Mouse (Mus musculus) midbrain, embryonic 13.5 days (tissue): ENCODE data around the gene Psmc3. TPM values are rescaled to one million over a fixed set of nuclear protein-coding genes. Genes with fewer than 3 reads are reported as not detected.

Experiments
- ATAC-seq: fragments of 200-750 bp; cut with Nextera tagmentation; 2 replicates; pipeline ENCODE4 v1.8.0; 2017; ENCODE audit warnings: mild to moderate bottlenecking, moderate TSS enrichment, moderate library complexity
- H3K27ac ChIP-seq: fragments of 300-500 bp; sonication (generic); 2 replicates; pipeline ENCODE4 v1.5.1; 2015; ENCODE audit warnings: inconsistent platforms, mild to moderate bottlenecking, moderate library complexity
- H3K27me3 ChIP-seq: fragments of 300-500 bp; sonication (generic); 2 replicates; pipeline ENCODE4 v1.6.1; 2015; ENCODE audit warnings: mild to moderate bottlenecking, inconsistent platforms
- H3K36me3 ChIP-seq: fragments of 300-500 bp; sonication (generic); 2 replicates; pipeline ENCODE4 v1.6.1; 2015; ENCODE audit warnings: mild to moderate bottlenecking, inconsistent platforms
- H3K4me1 ChIP-seq: fragments of 300-500 bp; sonication (generic); replicated peaks from 2 replicates; pipeline ENCODE4 v1.6.1; 2015; ENCODE audit warnings: inconsistent platforms
- H3K4me2 ChIP-seq: fragments of 300-500 bp; sonication (generic); replicated peaks from 2 replicates; pipeline ENCODE4 v1.6.1; 2015; ENCODE audit warnings: moderate library complexity, mild to moderate bottlenecking, inconsistent platforms
- H3K4me3 ChIP-seq: fragments of 300-500 bp; sonication (generic); replicated peaks from 2 replicates; pipeline ENCODE4 v1.5.1; 2015; ENCODE audit warnings: mild to moderate bottlenecking, inconsistent platforms
- H3K9ac ChIP-seq: fragments of 300-500 bp; sonication (generic); replicated peaks from 2 replicates; pipeline ENCODE4 v1.6.1; 2015; ENCODE audit warnings: mild to moderate bottlenecking, inconsistent platforms
- H3K9me3 ChIP-seq: fragments of 300-500 bp; sonication (generic); 2 replicates; pipeline ENCODE4 v1.6.1; 2016; ENCODE audit warnings: mild to moderate bottlenecking, inconsistent platforms
- WGBS: fragments of 180-500 bp; shearing (Covaris S2); methylation state at CpG from one replicate; pipeline ENCODE4 v1.1.7; 2015; 5-methylcytosine and 5-hydroxymethylcytosine counted together
- polyA plus RNA-seq: library from polyadenylated mRNA; unstranded; fragments of >200 nt; fragmentation: Nextera tagmentation; extraction: Ambion mirVana; gene quantifications from 2 replicates; pipeline ENCODE4 v1.2.1, GENCODE M21; 2015

Gene Psmc3
- polyA plus RNA-seq, 1 experiment from 2014 or later: 254 TPM

GRCm38 (mm10) chr2:91059376-91059775, 5.6 kb downstream of the Psmc3 start:
- H3K36me3 ChIP-seq: peaks cover 88% of the 10 kb centered on the region
- no peak overlapping the region for H3K9ac ChIP-seq
- H3K4me3 ChIP-seq: no peak overlapping the region
- no peak for ATAC-seq
- H3K9me3 ChIP-seq: no peaks in the 10 kb centered on the region
- H3K4me1 ChIP-seq: peaks cover 10% of the 10 kb centered on the region
- no peak overlapping the region for H3K4me2 ChIP-seq
- no peak overlapping the region for H3K27ac ChIP-seq
- 94% methylated on average over 2 of the region's 2 CpGs for WGBS
- H3K27me3 ChIP-seq: no peaks in the 10 kb centered on the region

- Histone ChIP-seq H3K4me3 (no peak overlapping the region), H3K36me3 (peaks cover 97% of the 10 kb centered on the region), H3K27ac (0 out of 2 replicates have a peak overlapping the region, but pooled peaks have one; percentile 25), H3K4me1 (no peaks in the 10 kb centered on the region), H3K27me3 (no peaks in the 10 kb centered on the region), H3K9me3 (no peaks in the 10 kb centered on the region), H3K4me2 (no peak overlapping the region), H3K9ac (no peak overlapping the region)
- WGBS: 80% methylated on average over 10 of the region's 10 CpGs
- peak; percentile 38; the same call in 1 of the 2 replicates for ATAC-seq
Observed at GRCm38 (mm10) chr2:91060544-91061355, 6.9 kb downstream of the Psmc3 start.

DNA sequence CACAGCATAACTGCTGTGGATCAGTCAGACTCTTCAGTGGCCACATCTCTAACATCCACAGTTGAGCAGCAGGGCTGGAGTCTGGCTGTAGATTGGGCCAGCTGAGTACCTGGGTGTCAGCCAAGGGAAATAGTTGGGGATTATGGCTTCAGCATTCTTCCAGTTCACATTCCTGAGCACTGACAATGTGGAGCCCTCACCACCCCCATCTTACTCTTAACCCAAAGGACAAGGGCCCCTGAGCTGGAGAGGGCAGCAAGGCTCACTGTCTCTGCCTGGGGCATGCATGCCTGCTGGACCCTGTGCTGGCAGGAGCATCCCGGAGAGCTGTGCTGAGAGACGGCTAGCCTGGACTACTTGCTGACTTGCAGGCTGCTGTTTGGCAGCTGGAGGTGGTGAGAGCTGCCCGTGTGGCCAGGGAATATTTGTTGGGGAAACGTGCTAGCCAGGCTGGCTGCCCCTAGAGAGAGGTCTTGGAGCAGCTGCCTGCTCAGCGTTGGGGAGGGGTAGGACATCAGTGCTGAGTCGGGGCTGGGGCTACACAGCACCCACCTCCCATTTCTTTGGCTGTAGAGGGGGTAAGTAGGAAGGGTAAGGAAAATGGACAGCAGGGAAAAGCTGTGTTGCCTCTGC, 8.2 kb downstream of the Psmc3 start:
- Histone ChIP-seq H3K27ac (no peak overlapping the region), H3K4me1 (no peaks in the 10 kb centered on the region), H3K4me2 (no peak overlapping the region), H3K36me3 (peaks cover 97% of the 10 kb centered on the region), H3K27me3 (no peaks in the 10 kb centered on the region), H3K4me3 (no peak overlapping the region), H3K9ac (no peak overlapping the region), H3K9me3 (no peaks in the 10 kb centered on the region)
- no peak for ATAC-seq
- 83% methylated on average over 6 of the region's 6 CpGs for WGBS

DNA sequence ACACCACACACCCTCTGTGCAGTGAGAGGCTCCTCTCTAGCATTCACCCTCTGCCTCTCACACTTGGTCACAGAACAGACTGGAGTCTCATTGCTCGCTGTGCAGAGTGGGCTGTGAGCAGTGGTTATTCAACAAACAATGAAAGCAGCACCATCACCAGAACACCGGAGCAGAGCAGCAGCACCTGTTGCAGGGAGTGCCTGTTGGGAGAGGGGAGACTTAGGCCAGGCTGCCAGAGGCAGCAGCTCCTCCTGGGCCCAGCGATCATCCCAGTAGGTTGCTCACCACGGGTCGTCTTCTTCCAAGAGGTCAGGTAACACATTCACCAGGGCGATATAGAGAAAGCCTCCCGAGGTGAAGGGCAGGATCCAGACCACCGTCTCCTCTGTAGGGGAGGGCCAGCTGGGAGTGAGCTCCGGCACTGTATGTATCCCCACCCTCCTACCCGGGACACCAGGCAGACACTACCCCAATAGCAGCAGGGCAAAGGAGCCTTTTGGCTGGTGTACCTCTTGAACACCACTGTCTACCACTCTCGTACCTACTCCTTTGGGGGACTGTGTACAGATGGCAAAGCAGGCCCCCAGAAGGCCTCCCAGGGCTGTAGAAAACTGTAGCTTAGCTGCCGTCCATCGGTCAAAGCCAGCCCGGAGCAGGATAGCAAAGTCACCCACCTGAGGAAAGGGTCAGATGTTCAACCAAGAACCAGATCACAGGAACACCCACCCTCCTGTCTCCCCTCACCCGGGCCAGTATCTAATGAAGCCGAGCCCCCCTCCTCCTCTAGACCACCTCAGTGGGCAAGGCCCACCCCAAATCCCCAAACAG, 9.2 kb downstream of the Psmc3 start:
- H3K36me3 ChIP-seq: peaks cover 94% of the 10 kb centered on the region

GRCm38 (mm10) chr2:91064211-91064610, 10.4 kb downstream of the Psmc3 start:
- Histone ChIP-seq H3K4me3 (no peak overlapping the region), H3K9me3 (no peaks in the 10 kb centered on the region), H3K9ac (no peak overlapping the region), H3K27me3 (no peaks in the 10 kb centered on the region), H3K36me3 (peaks cover 84% of the 10 kb centered on the region), H3K27ac (no peak overlapping the region), H3K4me2 (no peak overlapping the region), H3K4me1 (peaks cover 13% of the 10 kb centered on the region)
- WGBS: 84% methylated on average over 6 of the region's 6 CpGs
- no peak for ATAC-seq

More for the DNA sequence above, 9.2 kb downstream of the Psmc3 start:
- no peak overlapping the region for H3K9ac ChIP-seq
- WGBS: 93% methylated on average over 16 of the region's 16 CpGs
- no peak for ATAC-seq
- H3K4me1 ChIP-seq: peaks cover 1% of the 10 kb centered on the region; the same call in 1 of the 2 replicates
- H3K4me2 ChIP-seq: no peak overlapping the region
- H3K9me3 ChIP-seq: no peaks in the 10 kb centered on the region
- no peak overlapping the region for H3K27ac ChIP-seq
- no peak overlapping the region for H3K4me3 ChIP-seq
- H3K27me3 ChIP-seq: no peaks in the 10 kb centered on the region

DNA sequence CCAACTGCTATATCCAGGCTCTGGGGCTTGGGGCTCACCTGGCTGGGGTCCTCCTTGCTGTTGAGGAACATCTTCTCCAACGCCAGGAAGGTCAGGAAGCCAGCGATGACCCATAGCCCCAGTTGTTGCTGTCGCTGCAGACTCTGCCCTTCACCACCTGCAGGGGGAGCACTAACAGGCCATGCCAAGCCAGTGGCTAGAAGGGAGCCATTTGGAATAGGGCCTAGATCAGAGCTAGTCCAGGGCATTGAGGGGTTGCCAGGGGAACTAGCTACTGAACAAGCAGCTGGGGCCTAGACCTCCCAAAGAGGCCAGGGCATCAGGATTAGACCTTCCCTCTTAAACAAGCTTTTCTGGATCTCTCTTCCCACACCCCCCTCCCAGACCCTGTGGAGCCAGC, 11.7 kb downstream of the Psmc3 start:
- no peaks in the 10 kb centered on the region for H3K9me3 ChIP-seq
- 46% methylated on average over 3 of the region's 3 CpGs for WGBS
- H3K4me2 ChIP-seq: no peak overlapping the region
- H3K36me3 ChIP-seq: peaks cover 72% of the 10 kb centered on the region
- no peak overlapping the region for H3K9ac ChIP-seq
- no peak for ATAC-seq
- no peak overlapping the region; the same call in 1 of the 2 replicates for H3K27ac ChIP-seq
- H3K27me3 ChIP-seq: no peaks in the 10 kb centered on the region
- peaks cover 18% of the 10 kb centered on the region for H3K4me1 ChIP-seq
- H3K4me3 ChIP-seq: no peak overlapping the region

DNA sequence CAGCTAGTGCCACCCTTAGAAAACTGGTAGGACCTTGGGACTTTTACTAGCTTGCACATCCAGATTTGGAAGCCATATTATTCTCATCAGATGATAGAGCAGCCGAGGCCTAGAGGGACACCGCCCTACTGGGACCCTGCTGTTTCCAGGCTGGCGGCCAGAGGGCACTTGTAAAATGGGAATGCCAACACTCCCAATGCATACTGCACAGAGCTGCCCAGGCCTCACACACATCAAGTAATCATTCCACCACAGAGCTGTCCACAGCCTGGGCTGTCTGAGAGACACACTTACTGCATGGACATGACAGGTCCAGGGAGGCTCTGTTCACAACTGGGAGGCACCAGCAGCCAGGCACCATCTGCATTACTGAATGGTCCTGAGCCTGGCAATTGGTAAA, 12.6 kb downstream of the Psmc3 start:
- Histone ChIP-seq H3K9me3 (no peaks in the 10 kb centered on the region), H3K36me3 (peaks cover 64% of the 10 kb centered on the region), H3K27ac (no peak overlapping the region), H3K4me1 (peaks cover 27% of the 10 kb centered on the region), H3K4me3 (no peak overlapping the region), H3K4me2 (no peak overlapping the region), H3K27me3 (no peaks in the 10 kb centered on the region), H3K9ac (no peak overlapping the region)
- ATAC-seq: no peak
- 86% methylated on average over 3 of the region's 3 CpGs for WGBS

GRCm38 (mm10) chr2:91068162-91068871, 14.5 kb downstream of the Psmc3 start:
- no peak overlapping the region for H3K27ac ChIP-seq
- H3K9me3 ChIP-seq: no peaks in the 10 kb centered on the region
- H3K27me3 ChIP-seq: no peaks in the 10 kb centered on the region
- ATAC-seq: no peak
- WGBS: 61% methylated on average over 13 of the region's 13 CpGs
- peak overlapping the region; percentile 71 for H3K4me3 ChIP-seq
- peaks cover 28% of the 10 kb centered on the region for H3K4me1 ChIP-seq
- peak overlapping the region; percentile 76 for H3K4me2 ChIP-seq
- H3K9ac ChIP-seq: peak overlapping the region; percentile 84
- peaks cover 45% of the 10 kb centered on the region for H3K36me3 ChIP-seq

DNA sequence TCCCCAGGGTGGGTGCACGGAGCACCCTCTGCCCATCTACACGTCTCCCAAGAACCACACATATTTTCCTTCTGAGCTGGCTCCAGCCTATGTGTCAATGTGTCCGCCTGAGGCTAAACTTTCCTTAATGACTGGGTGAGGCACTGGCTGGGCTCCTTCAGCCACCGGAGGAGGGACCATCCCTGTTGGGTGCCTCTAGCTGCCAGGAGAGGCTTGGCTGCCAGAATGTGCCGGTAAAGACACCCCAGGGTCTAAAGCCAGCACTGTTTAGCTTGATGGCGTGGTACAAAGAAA, 15.0 kb downstream of the Psmc3 start:
- Histone ChIP-seq H3K36me3 (peaks cover 40% of the 10 kb centered on the region), H3K4me1 (peaks cover 28% of the 10 kb centered on the region), H3K27ac (no peak overlapping the region), H3K4me2 (peak overlapping the region; percentile 76), H3K27me3 (no peaks in the 10 kb centered on the region), H3K9me3 (no peaks in the 10 kb centered on the region), H3K4me3 (peak overlapping the region; percentile 71), H3K9ac (peak overlapping the region; percentile 84)
- ATAC-seq: no peak
- 44% methylated on average over 6 of the region's 6 CpGs for WGBS

- H3K9ac ChIP-seq: peak overlapping the region; percentile 84
- peak; percentile 7 for ATAC-seq
- WGBS: 11% methylated on average over 14 of the region's 14 CpGs
- H3K4me2 ChIP-seq: peak overlapping the region; percentile 76
- H3K27me3 ChIP-seq: no peaks in the 10 kb centered on the region
- H3K4me1 ChIP-seq: peaks cover 28% of the 10 kb centered on the region
- H3K4me3 ChIP-seq: peak overlapping the region; percentile 71
- H3K27ac ChIP-seq: peak overlapping the region; percentile 81
- peaks cover 34% of the 10 kb centered on the region for H3K36me3 ChIP-seq
- H3K9me3 ChIP-seq: no peaks in the 10 kb centered on the region
Observed at GRCm38 (mm10) chr2:91069306-91070000, 15.6 kb downstream of the Psmc3 start.
